Mouse (Mus musculus) ES-Bruce4 (cell line): ENCODE data around the gene Zbed4. TPM values are rescaled to one million over a fixed set of nuclear protein-coding genes. Genes with fewer than 3 reads are reported as not detected.

ENCODE experiments used
- H3K27ac ChIP-seq: 2 replicates; pipeline ENCODE4 v1.5.1; 2012; ENCODE audit warnings: low read length, inconsistent platforms; ENCODE audit not compliant: insufficient read depth
- H3K27me3 ChIP-seq: 2 replicates; pipeline ENCODE4 v1.6.1; 2012; ENCODE audit warnings: mild to moderate bottlenecking, low read length, inconsistent platforms; ENCODE audit not compliant: control insufficient read depth, poor library complexity, insufficient read depth, severe bottlenecking
- H3K36me3 ChIP-seq: 2 replicates; pipeline ENCODE4 v1.6.1; 2012; ENCODE audit warnings: inconsistent platforms, mild to moderate bottlenecking, low read length, moderate library complexity; ENCODE audit not compliant: control insufficient read depth, poor library complexity, insufficient read depth, severe bottlenecking
- H3K4me1 ChIP-seq: one replicate; pipeline ENCODE4 v1.8.1; 2011; ENCODE audit warnings: low read length; ENCODE audit not compliant: control insufficient read depth, insufficient read depth
- H3K4me3 ChIP-seq: 2 replicates; pipeline ENCODE4 v1.5.1; 2011; ENCODE audit warnings: low read depth, mild to moderate bottlenecking, low read length
- H3K9ac ChIP-seq: 2 replicates; pipeline ENCODE4 v1.6.1; 2012; ENCODE audit warnings: low read depth, mild to moderate bottlenecking, inconsistent platforms; ENCODE audit not compliant: poor library complexity, severe bottlenecking
- H3K9me3 ChIP-seq: replicated peaks from 2 replicates; pipeline ENCODE4 v1.6.1; 2012; ENCODE audit warnings: mild to moderate bottlenecking, low read length, inconsistent platforms; ENCODE audit not compliant: control insufficient read depth, poor library complexity, insufficient read depth, severe bottlenecking
- CTCF ChIP-seq: IDR thresholded peaks from one replicate; pipeline ENCODE4 v1.8.1; 2011; ENCODE audit warnings: low read depth, low read length
- EP300 ChIP-seq: IDR thresholded peaks from 2 replicates; pipeline ENCODE4 v1.6.1; 2011; ENCODE audit warnings: low read depth, low read length; ENCODE audit not compliant: insufficient read depth
- POLR2A ChIP-seq: IDR thresholded peaks from one replicate; pipeline ENCODE4 v1.8.1; 2011; ENCODE audit warnings: low read length; ENCODE audit not compliant: insufficient read depth
- polyA plus RNA-seq: library from polyadenylated mRNA; stranded (reverse); fragments of >200 nt; gene quantifications from 2 replicates; pipeline ENCODE4 v1.2.4, GENCODE M21; 2011; ENCODE audit warnings: low read depth; ENCODE audit not compliant: missing spikeins, insufficient read depth, insufficient read length

Zbed4 gene
- polyA plus RNA-seq, 1 experiment = 44.5 TPM

GRCm38 (mm10) chr15:88832536-88832935 lies 81.1 kb downstream of the Zbed4 start:
- TF ChIP-seq POLR2A (no peak), EP300 (no peak), CTCF (no peak)
- H3K9ac ChIP-seq = no peak overlapping the region
- H3K27me3 ChIP-seq = no peaks in the 10 kb centered on the region
- H3K4me1 ChIP-seq = peaks cover 2% of the 10 kb centered on the region
- no peaks in the 10 kb centered on the region for H3K9me3 ChIP-seq
- H3K27ac ChIP-seq = no peak overlapping the region
- no peak overlapping the region for H3K4me3 ChIP-seq
- no peaks in the 10 kb centered on the region for H3K36me3 ChIP-seq

Other genes starting within 250 kb of the Zbed4 start
- not detected in 2 replicates for gene Zdhhc25, start 151.4 kb upstream of the Zbed4 start, polyA plus RNA-seq
- 85.9 and 86.2 TPM in 2 replicates for gene Brd1, start 17.4 kb upstream of the Zbed4 start, polyA plus RNA-seq
- 10.0 and 13.2 TPM in 2 replicates for gene Alg12, start 67.7 kb downstream of the Zbed4 start, polyA plus RNA-seq
- 39.2 and 40.2 TPM in 2 replicates for gene Creld2, start 68.0 kb downstream of the Zbed4 start, polyA plus RNA-seq
- 128 and 136 TPM in 2 replicates for gene Pim3, start 110.5 kb downstream of the Zbed4 start, polyA plus RNA-seq
- gene Ttll8, start 202.8 kb downstream of the Zbed4 start, polyA plus RNA-seq = not detected in 2 replicates
- gene Mlc1, start 227.3 kb downstream of the Zbed4 start, polyA plus RNA-seq = not detected in 2 replicates
- 2.9 and 4.1 TPM in 2 replicates for gene Mov10l1, start 231.2 kb downstream of the Zbed4 start, polyA plus RNA-seq